16 mouse cellular contexts compared by ENCODE assay signal in genomic region chr10:100010291-100010690, GRCm38 (mm10). TPM values are rescaled to one million over a fixed set of nuclear protein-coding genes. Genes with fewer than 3 reads are reported as not detected.
A peak's percentile ranks its signal among the peaks of the same experiment; 100 is the strongest.
DNase-seq lines count a peak whose midpoint lies in the region; ATAC-seq and TF ChIP-seq lines count a peak whose summit lies in the region.
"Had no signal": no experiment of that assay in that cellular context is flagged by ENCODE, and none has a peak within 500 bp of the region (broad histone marks: within the 10 kb centered on the region; RNA-seq: fewer than 3 reads in every experiment).

No protein-coding gene starts in this region.

- no peak overlapping the region for H3K4me3 ChIP-seq in embryonic facial prominence, embryonic 13.5 days
- no peak overlapping the region for H3K4me3 ChIP-seq in embryonic facial prominence, embryonic 10.5 days
- no peak overlapping the region for H3K4me3 ChIP-seq in kidney, postnatal 0 days (replicated peaks; ENCODE audit: low read depth, low read length)
- no peak overlapping the region for H3K4me3 ChIP-seq in stomach, embryonic 15.5 days (replicated peaks)
- no peak overlapping the region for H3K4me3 ChIP-seq in stomach, postnatal 0 days (ENCODE audit: low read depth, low read length)
- H3K4me3 ChIP-seq: erythroblast, embryonic 14.5 days; liver, embryonic 15.5 days had no signal

- H3K27me3 ChIP-seq in embryonic facial prominence, embryonic 13.5 days, result peaks cover 18% of the 10 kb centered on the region
- H3K27me3 ChIP-seq in embryonic facial prominence, embryonic 10.5 days (replicated peaks; ENCODE audit: low read depth, poor library complexity, severe bottlenecking), result peaks cover 31% of the 10 kb centered on the region
- no peaks in the 10 kb centered on the region for H3K27me3 ChIP-seq in kidney, postnatal 0 days (ENCODE audit: insufficient read depth, low read length)
- H3K27me3 ChIP-seq in stomach, embryonic 15.5 days (replicated peaks), result no peaks in the 10 kb centered on the region
- H3K27me3 ChIP-seq in stomach, postnatal 0 days (ENCODE audit: control insufficient read depth, insufficient read depth, low read length), result no peaks in the 10 kb centered on the region

- no peak for TF ChIP-seq EP300 in stomach, postnatal 0 days (optimal IDR thresholded peaks at IDR 0.05)

- TF ChIP-seq CTCF in kidney, postnatal 0 days (IDR thresholded peaks at IDR 0.05; ENCODE audit: low read depth), result no peak
- no peak for TF ChIP-seq CTCF in stomach, postnatal 0 days (IDR thresholded peaks at IDR 0.05; ENCODE audit: low read depth)

- no peaks in the 10 kb centered on the region for H3K36me3 ChIP-seq in embryonic facial prominence, embryonic 13.5 days
- no peaks in the 10 kb centered on the region for H3K36me3 ChIP-seq in embryonic facial prominence, embryonic 10.5 days (replicated peaks)
- H3K36me3 ChIP-seq in kidney, postnatal 0 days (ENCODE audit: insufficient read depth, low read length), result no peaks in the 10 kb centered on the region
- no peaks in the 10 kb centered on the region for H3K36me3 ChIP-seq in stomach, embryonic 15.5 days
- no peaks in the 10 kb centered on the region for H3K36me3 ChIP-seq in stomach, postnatal 0 days (ENCODE audit: control insufficient read depth, insufficient read depth, low read length)
- H3K36me3 ChIP-seq: liver, embryonic 15.5 days had no signal

- no peaks in the 10 kb centered on the region for H3K9me3 ChIP-seq in embryonic facial prominence, embryonic 13.5 days
- no peaks in the 10 kb centered on the region for H3K9me3 ChIP-seq in embryonic facial prominence, embryonic 10.5 days
- no peaks in the 10 kb centered on the region for H3K9me3 ChIP-seq in kidney, postnatal 0 days (replicated peaks; ENCODE audit: low read length)
- no peaks in the 10 kb centered on the region for H3K9me3 ChIP-seq in stomach, embryonic 15.5 days
- no peaks in the 10 kb centered on the region for H3K9me3 ChIP-seq in stomach, postnatal 0 days (ENCODE audit: control insufficient read depth, low read length)
- H3K9me3 ChIP-seq: liver, embryonic 15.5 days had no signal

- H3K27ac ChIP-seq in embryonic facial prominence, embryonic 13.5 days, result no peak overlapping the region
- H3K27ac ChIP-seq in embryonic facial prominence, embryonic 10.5 days (replicated peaks), result no peak overlapping the region
- H3K27ac ChIP-seq in kidney, postnatal 0 days, result no peak overlapping the region
- no peak overlapping the region for H3K27ac ChIP-seq in stomach, embryonic 15.5 days
- no peak overlapping the region for H3K27ac ChIP-seq in stomach, postnatal 0 days (replicated peaks)
- H3K27ac ChIP-seq: liver, embryonic 15.5 days had no signal

- peaks cover 6% of the 10 kb centered on the region for H3K4me1 ChIP-seq in embryonic facial prominence, embryonic 13.5 days
- H3K4me1 ChIP-seq in embryonic facial prominence, embryonic 10.5 days, result peaks cover 12% of the 10 kb centered on the region; the same call in 1 of the 2 replicates
- H3K4me1 ChIP-seq in kidney, postnatal 0 days (replicated peaks; ENCODE audit: insufficient read depth, low read length), result no peaks in the 10 kb centered on the region
- H3K4me1 ChIP-seq in stomach, embryonic 15.5 days, result no peaks in the 10 kb centered on the region
- H3K4me1 ChIP-seq in stomach, postnatal 0 days (replicated peaks; ENCODE audit: control insufficient read depth, insufficient read depth), result no peaks in the 10 kb centered on the region
- H3K4me1 ChIP-seq: liver, embryonic 15.5 days had no signal

- 61% methylated on average over 9 of the region's 9 CpGs for WGBS in embryonic facial prominence, embryonic 13.5 days
- 76% methylated on average over 9 of the region's 9 CpGs for WGBS in embryonic facial prominence, embryonic 10.5 days
- WGBS in kidney, postnatal 0 days, result 47% methylated on average over 9 of the region's 9 CpGs
- WGBS in stomach, embryonic 15.5 days, result 60% methylated on average over 9 of the region's 9 CpGs
- 59% methylated on average over 9 of the region's 9 CpGs for WGBS in stomach, postnatal 0 days

- H3K4me2 ChIP-seq in embryonic facial prominence, embryonic 13.5 days, result peak overlapping the region; percentile 20; the same call in 1 of the 2 replicates
- peak overlapping the region; percentile 32 for H3K4me2 ChIP-seq in kidney, postnatal 0 days (ENCODE audit: low read length)
- 0 out of 2 replicates have a peak overlapping the region, but pooled peaks have one; percentile 1 for H3K4me2 ChIP-seq in stomach, embryonic 15.5 days
- no peak overlapping the region for H3K4me2 ChIP-seq in stomach, postnatal 0 days (replicated peaks; ENCODE audit: low read depth)
- H3K4me2 ChIP-seq: liver, embryonic 15.5 days had no signal

- no peak for DNase-seq in embryonic facial prominence, embryonic 10.5 days (ENCODE audit: low spot score)
- DNase-seq in kidney, postnatal 0 days (ENCODE audit: low spot score), result peak; percentile 47
- DNase-seq in kidney, adult 11 months, result no peak
- no peak for DNase-seq in stomach, postnatal 0 days (ENCODE audit: low spot score)
- no peak for DNase-seq in ovary, postnatal 10 days (ENCODE audit: low spot score)
- no peak for DNase-seq in heart, adult 9 months (ENCODE audit: low spot score in 2 of 2)
- DNase-seq: adrenal gland, postnatal 36 days; cerebellum, postnatal 10 days; embryo, embryonic 11 days; kidney, adult 8-10 months; layer of hippocampus, adult 9-11 months; midbrain, embryonic 14.5 days had no signal

- ATAC-seq in embryonic facial prominence, embryonic 13.5 days (ENCODE audit: insufficient number of reproducible peaks, insufficient read depth, low FRiP score, low TSS enrichment, low read depth), result no peak
- ATAC-seq in kidney, postnatal 0 days (replicated peaks; ENCODE audit: low FRiP score, low read depth), result 0 out of 2 replicates have a peak, but pooled peaks have one; percentile 46
- ATAC-seq in stomach, embryonic 15.5 days (ENCODE audit: insufficient read depth, low FRiP score, low read depth), result no peak; the same call in 1 of the 2 replicates
- no peak for ATAC-seq in stomach, postnatal 0 days (ENCODE audit: low FRiP score, low TSS enrichment)

- H3K9ac ChIP-seq in embryonic facial prominence, embryonic 13.5 days, result no peak overlapping the region
- H3K9ac ChIP-seq in kidney, postnatal 0 days (ENCODE audit: low read depth, low read length), result no peak overlapping the region
- H3K9ac ChIP-seq in stomach, embryonic 15.5 days, result no peak overlapping the region
- no peak overlapping the region for H3K9ac ChIP-seq in stomach, postnatal 0 days (ENCODE audit: low read length)
- H3K9ac ChIP-seq: liver, embryonic 15.5 days had no signal

RNA-seq across cellular contexts. Expression of gene Kitl, which starts 5.1 kb away (rescaled TPM):
- polyA plus RNA-seq in embryonic facial prominence, embryonic 13.5 days (2015; fragmentation: Nextera tagmentation; extraction: Ambion mirVana), result 14.4 and 15.1 TPM in 2 replicates
- polyA plus RNA-seq in embryonic facial prominence, embryonic 10.5 days (2016; fragmentation: Nextera tagmentation; extraction: Ambion mirVana), result 12.1 and 13.2 TPM in 2 replicates
- 20.4 and 21.6 TPM in 2 replicates for polyA plus RNA-seq in kidney, postnatal 0 days (2015; fragmentation: Nextera tagmentation; extraction: Ambion mirVana)
- polyA plus RNA-seq in stomach, embryonic 15.5 days (2015; fragmentation: Nextera tagmentation; extraction: Ambion mirVana), result 32.0 and 40.2 TPM in 2 replicates
- 13.9 and 20.6 TPM in 2 replicates for polyA plus RNA-seq in stomach, postnatal 0 days (2015; fragmentation: Nextera tagmentation; extraction: Ambion mirVana)
- polyA plus RNA-seq: erythroblast, embryonic 14.5 days had no signal
